21 mouse cellular contexts compared by ENCODE assay signal in the genomic region with DNA sequence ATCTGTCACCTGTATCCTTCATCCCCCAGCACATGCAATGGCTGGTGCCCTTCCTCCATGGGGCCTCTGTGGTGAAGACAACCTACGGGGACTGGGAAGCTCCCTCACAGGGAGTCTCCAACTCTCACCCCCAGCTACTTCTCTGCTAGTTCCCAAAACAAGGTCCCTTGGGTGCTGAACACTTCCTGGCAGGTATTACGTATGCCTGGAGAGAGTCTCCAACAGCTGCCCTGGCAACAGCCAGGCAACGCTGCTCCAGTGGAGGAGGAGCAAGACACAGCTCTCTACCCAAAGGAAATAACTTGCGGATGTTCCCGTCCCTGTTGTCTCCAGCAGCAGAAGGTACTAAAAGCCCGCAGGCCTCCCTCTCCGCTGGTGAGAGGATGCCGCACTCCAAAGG.
A peak's percentile ranks its signal among the peaks of the same experiment; 100 is the strongest.
DNase-seq lines count a peak whose midpoint lies in the region; ATAC-seq and TF ChIP-seq lines count a peak whose summit lies in the region.
"Had no signal": no experiment of that assay in that cellular context is flagged by ENCODE, and none has a peak within 500 bp of the region (broad histone marks: within the 10 kb centered on the region; RNA-seq: fewer than 3 reads in every experiment).

No protein-coding gene starts in this region.

- H3K36me3 ChIP-seq in embryonic facial prominence, embryonic 14.5 days (ENCODE audit: control insufficient read depth, insufficient read depth, low read length) = no peaks in the 10 kb centered on the region
- H3K36me3 ChIP-seq in embryonic facial prominence, embryonic 10.5 days (replicated peaks) = no peaks in the 10 kb centered on the region
- H3K36me3 ChIP-seq in hindbrain, embryonic 10.5 days = peaks cover 5% of the 10 kb centered on the region; the same call in 1 of the 2 replicates
- peaks cover 7% of the 10 kb centered on the region; the same call in 1 of the 2 replicates for H3K36me3 ChIP-seq in hindbrain, embryonic 12.5 days
- H3K36me3 ChIP-seq: forebrain, embryonic 12.5 days; G1E; heart, embryonic 13.5 days; intestine, embryonic 15.5 days had no signal

- H3K4me3 ChIP-seq in embryonic facial prominence, embryonic 14.5 days (ENCODE audit: low read depth, low read length) = no peak overlapping the region
- H3K4me3 ChIP-seq in embryonic facial prominence, embryonic 10.5 days = no peak overlapping the region
- H3K4me3 ChIP-seq in hindbrain, embryonic 10.5 days = no peak overlapping the region
- no peak overlapping the region for H3K4me3 ChIP-seq in hindbrain, embryonic 12.5 days
- H3K4me3 ChIP-seq in cerebellum, adult 2 months (replicated peaks; ENCODE audit: insufficient read depth, low read depth, low read length) = no peak overlapping the region
- H3K4me3 ChIP-seq: forebrain, embryonic 12.5 days; heart, adult 2 months; heart, embryonic 13.5 days; intestine, embryonic 15.5 days had no signal

- TF ChIP-seq POLR2A in cerebellum, adult 2 months (IDR thresholded peaks at IDR 0.05; ENCODE audit: borderline replicate concordance, insufficient read depth, low read length) = no peak

- no peak overlapping the region for H3K27ac ChIP-seq in embryonic facial prominence, embryonic 14.5 days (replicated peaks; ENCODE audit: low read depth, low read length)
- H3K27ac ChIP-seq in embryonic facial prominence, embryonic 10.5 days (replicated peaks) = no peak overlapping the region
- 0 out of 2 replicates have a peak overlapping the region, but pooled peaks have one; percentile 12 for H3K27ac ChIP-seq in hindbrain, embryonic 10.5 days
- H3K27ac ChIP-seq in hindbrain, embryonic 12.5 days = no peak overlapping the region
- H3K27ac ChIP-seq in cerebellum, adult 2 months (ENCODE audit: insufficient read depth, low read length) = no peak overlapping the region
- H3K27ac ChIP-seq: forebrain, embryonic 12.5 days; heart, adult 2 months; heart, embryonic 13.5 days; hindbrain, embryonic 14.5 days; intestine, embryonic 15.5 days had no signal

- H3K9ac ChIP-seq in embryonic facial prominence, embryonic 14.5 days (ENCODE audit: low read depth, low read length) = no peak overlapping the region
- H3K9ac ChIP-seq in hindbrain, embryonic 12.5 days = no peak overlapping the region
- H3K9ac ChIP-seq: forebrain, embryonic 12.5 days; heart, embryonic 13.5 days; hindbrain, embryonic 14.5 days; intestine, embryonic 15.5 days had no signal

- intact Hi-C loops in gastrocnemius, postnatal 14 days (cut with DNase I; ENCODE audit: low total_unique reads) = no loop called here

- no peaks in the 10 kb centered on the region for H3K27me3 ChIP-seq in embryonic facial prominence, embryonic 14.5 days (replicated peaks; ENCODE audit: control insufficient read depth, insufficient read depth, low read length)
- H3K27me3 ChIP-seq in embryonic facial prominence, embryonic 10.5 days (replicated peaks; ENCODE audit: low read depth, poor library complexity, severe bottlenecking) = peaks cover 4% of the 10 kb centered on the region; the same call in 1 of the 2 replicates
- H3K27me3 ChIP-seq in hindbrain, embryonic 10.5 days (ENCODE audit: insufficient read depth, poor library complexity, severe bottlenecking) = peaks cover 9% of the 10 kb centered on the region
- 0 out of 2 replicates have a peak, but pooled peaks cover 2% of the 10 kb centered on the region for H3K27me3 ChIP-seq in hindbrain, embryonic 12.5 days
- no peaks in the 10 kb centered on the region for H3K27me3 ChIP-seq in cerebellum, adult 2 months (ENCODE audit: control insufficient read depth, insufficient read depth, low read length)
- H3K27me3 ChIP-seq: heart, embryonic 13.5 days; intestine, embryonic 15.5 days had no signal

- no peak overlapping the region for H3K4me2 ChIP-seq in embryonic facial prominence, embryonic 14.5 days (ENCODE audit: low read depth, low read length)
- no peak overlapping the region for H3K4me2 ChIP-seq in hindbrain, embryonic 12.5 days (replicated peaks)
- H3K4me2 ChIP-seq: forebrain, embryonic 12.5 days; heart, embryonic 13.5 days; hindbrain, embryonic 14.5 days; intestine, embryonic 15.5 days had no signal

- peak; percentile 62 for DNase-seq in embryonic facial prominence, embryonic 14.5 days (ENCODE audit: low spot score)
- no peak for DNase-seq in embryonic facial prominence, embryonic 10.5 days (ENCODE audit: low spot score)
- DNase-seq in hindbrain, embryonic 10.5 days (ENCODE audit: low spot score) = no peak
- DNase-seq in gastrocnemius, postnatal 14 days = peak; percentile 37
- DNase-seq in cerebellum, adult 2 months = no peak
- no peak for DNase-seq in adrenal gland, adult (ENCODE audit: inconsistent age in 2 of 2, low spot score in 1 of 2)
- DNase-seq: adrenal gland, postnatal 14 days; B cell, adult 2 months; cerebellum, adult 11-12 months; cerebellum, postnatal 10 days; heart, adult 2 months; heart, postnatal 4 days; kidney, adult 18-20 months had no signal

- peaks cover 18% of the 10 kb centered on the region; the same call in 1 of the 2 replicates for H3K4me1 ChIP-seq in embryonic facial prominence, embryonic 14.5 days (ENCODE audit: control insufficient read depth, insufficient read depth, low read length)
- H3K4me1 ChIP-seq in embryonic facial prominence, embryonic 10.5 days = 0 out of 2 replicates have a peak, but pooled peaks cover 4% of the 10 kb centered on the region
- peaks cover 4% of the 10 kb centered on the region; the same call in 1 of the 2 replicates for H3K4me1 ChIP-seq in hindbrain, embryonic 10.5 days (replicated peaks)
- H3K4me1 ChIP-seq in hindbrain, embryonic 12.5 days = no peaks in the 10 kb centered on the region
- peaks cover 2% of the 10 kb centered on the region; the same call in 1 of the 2 replicates for H3K4me1 ChIP-seq in cerebellum, adult 2 months (ENCODE audit: control insufficient read depth, insufficient read depth, low read length)
- H3K4me1 ChIP-seq: heart, embryonic 13.5 days; intestine, embryonic 15.5 days had no signal

- H3K9me3 ChIP-seq in embryonic facial prominence, embryonic 14.5 days (ENCODE audit: control insufficient read depth, low read length) = no peaks in the 10 kb centered on the region
- no peaks in the 10 kb centered on the region for H3K9me3 ChIP-seq in embryonic facial prominence, embryonic 10.5 days
- no peaks in the 10 kb centered on the region for H3K9me3 ChIP-seq in hindbrain, embryonic 10.5 days
- no peaks in the 10 kb centered on the region for H3K9me3 ChIP-seq in hindbrain, embryonic 12.5 days (replicated peaks)
- H3K9me3 ChIP-seq: forebrain, embryonic 12.5 days; G1E; heart, embryonic 13.5 days; intestine, embryonic 15.5 days had no signal

- ATAC-seq in embryonic facial prominence, embryonic 14.5 days (ENCODE audit: low read depth) = peak; percentile 82
- ATAC-seq in hindbrain, embryonic 12.5 days (ENCODE audit: low FRiP score) = no peak
- ATAC-seq: CD4-positive, CD25-positive, alpha-beta regulatory T cell, adult 4 months; forebrain, embryonic 16.5 days; intestine, embryonic 15.5 days had no signal

- TF ChIP-seq CTCF in cerebellum, adult 2 months (IDR thresholded peaks at IDR 0.05; ENCODE audit: borderline replicate concordance, insufficient read depth, low read depth, low read length) = no peak

- WGBS in embryonic facial prominence, embryonic 14.5 days = 67% methylated on average over 8 of the region's 8 CpGs
- whole genome bisulfite sequencing in embryonic facial prominence, embryonic 10.5 days = 84% methylated on average over 8 of the region's 8 CpGs
- 78% methylated on average over 8 of the region's 8 CpGs for WGBS in hindbrain, embryonic 10.5 days
- WGBS in hindbrain, embryonic 12.5 days = 84% methylated on average over 8 of the region's 8 CpGs
- WGBS in cerebellum, adult 2 months = 58% methylated on average over 8 of the region's 8 CpGs

Comparison
In these comparisons a context has a peak if more than half of its experiments do, and no peak if none do; other contexts are left out.
1. DNase-seq: peak in embryonic facial prominence, embryonic 14.5 days (single experiment) and gastrocnemius, postnatal 14 days (single experiment); none in embryonic facial prominence, embryonic 10.5 days (single experiment), hindbrain, embryonic 10.5 days (single experiment), cerebellum, adult 2 months (0 of 2) and adrenal gland, adult (0 of 2).